Mouse (Mus musculus) right cerebral cortex, adult 18-20 months (tissue): ENCODE data around the gene Mmp19.
A peak's percentile ranks its signal among the peaks of the same experiment; 100 is the strongest.
"Not testable (repeated sequence)": the region's sequence is repeated elsewhere in the genome, so short reads cannot be mapped to it uniquely, and the experiment has no call there.

ENCODE experiments used
- DNase-seq: peaks from one replicate; pipeline ENCODE4 v3.0.0; 2022; ENCODE audit warnings: mixed read lengths

Gene Mmp19

DNA sequence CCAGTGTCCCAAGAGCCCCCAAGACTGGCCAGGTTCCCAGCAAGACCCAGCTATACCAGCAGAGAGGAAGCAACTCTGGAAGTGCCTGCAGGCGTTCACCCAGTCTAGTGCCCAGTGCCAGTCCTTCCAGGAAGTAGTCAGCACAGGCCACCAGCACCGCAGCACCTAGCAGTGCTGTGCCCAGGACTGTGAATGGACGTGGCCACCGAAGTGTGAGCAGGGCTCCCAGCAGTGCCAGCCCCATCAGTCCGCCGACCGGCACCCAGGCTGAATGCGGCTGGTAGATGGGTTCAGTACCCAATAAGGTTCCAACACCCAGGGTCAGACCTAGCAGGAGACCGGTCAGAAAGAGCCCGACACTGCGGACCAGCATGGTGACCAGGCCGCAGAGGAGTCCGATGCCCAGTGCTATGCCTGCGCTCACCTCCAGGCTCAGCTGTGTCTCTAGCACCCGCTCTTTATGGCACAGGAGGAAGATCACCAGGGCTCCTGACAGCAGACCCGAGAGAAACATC lies 11.3 kb downstream of the Mmp19 start:
- DNase-seq = no peak

- no peak for DNase-seq
Measured at GRCm38 (mm10) chr10:128802956-128803355, 12.2 kb downstream of the Mmp19 start.

GRCm38 (mm10) chr10:128803361-128803760 lies 12.7 kb downstream of the Mmp19 start:
- DNase-seq = no peak

GRCm38 (mm10) chr10:128803771-128804270 lies 13.1 kb downstream of the Mmp19 start, which contains the start of gene Dnajc14:
TSS of gene Dnajc14 (plus strand) at chr10:128804062.
- DNase-seq = peak; percentile 75

DNA sequence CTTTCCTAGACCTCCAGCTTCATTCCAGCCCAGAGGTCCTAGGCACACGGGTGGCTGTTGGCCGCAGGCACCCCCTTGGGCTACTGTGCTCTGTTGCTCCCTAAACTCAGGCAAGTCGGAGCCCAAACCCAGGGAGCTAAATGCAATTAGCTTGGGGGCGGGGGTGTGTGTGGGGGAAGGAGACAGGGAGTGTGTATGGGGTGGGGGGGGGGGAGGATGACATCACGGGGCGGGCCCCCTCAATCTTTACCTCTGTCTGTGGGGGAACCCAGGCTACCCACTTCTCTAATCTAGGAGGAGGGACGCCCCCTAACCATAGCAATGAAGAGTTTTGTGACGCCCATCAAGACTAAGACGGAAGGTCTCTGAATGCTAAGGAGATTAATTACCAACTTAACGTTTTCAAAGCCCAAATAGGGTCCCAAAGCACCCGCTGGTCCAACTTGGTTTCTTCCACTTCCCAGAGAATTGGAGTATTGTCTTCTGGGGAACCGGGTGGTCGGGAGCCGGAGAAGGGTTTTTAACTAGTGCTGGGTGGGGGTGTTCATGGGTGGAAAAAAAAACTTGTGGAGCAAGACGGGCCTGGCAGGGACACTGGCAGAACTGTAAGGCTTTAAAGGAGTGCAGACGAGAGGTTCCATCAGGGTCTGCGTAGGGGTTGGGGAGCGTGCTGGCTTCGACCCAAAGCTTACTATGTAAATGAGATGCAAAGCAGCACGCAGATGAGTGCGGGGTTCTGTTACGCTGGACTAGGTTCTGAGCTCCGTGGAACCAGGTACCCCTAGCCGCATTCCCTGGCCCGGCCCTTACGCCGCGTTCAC lies 13.8 kb downstream of the Mmp19 start, which contains the start of gene Tmem198b:
Gene Tmem198b (minus strand): TSS at position 100 of the 821 bp plus-strand sequence.
- DNase-seq = peak; percentile 67

DNA sequence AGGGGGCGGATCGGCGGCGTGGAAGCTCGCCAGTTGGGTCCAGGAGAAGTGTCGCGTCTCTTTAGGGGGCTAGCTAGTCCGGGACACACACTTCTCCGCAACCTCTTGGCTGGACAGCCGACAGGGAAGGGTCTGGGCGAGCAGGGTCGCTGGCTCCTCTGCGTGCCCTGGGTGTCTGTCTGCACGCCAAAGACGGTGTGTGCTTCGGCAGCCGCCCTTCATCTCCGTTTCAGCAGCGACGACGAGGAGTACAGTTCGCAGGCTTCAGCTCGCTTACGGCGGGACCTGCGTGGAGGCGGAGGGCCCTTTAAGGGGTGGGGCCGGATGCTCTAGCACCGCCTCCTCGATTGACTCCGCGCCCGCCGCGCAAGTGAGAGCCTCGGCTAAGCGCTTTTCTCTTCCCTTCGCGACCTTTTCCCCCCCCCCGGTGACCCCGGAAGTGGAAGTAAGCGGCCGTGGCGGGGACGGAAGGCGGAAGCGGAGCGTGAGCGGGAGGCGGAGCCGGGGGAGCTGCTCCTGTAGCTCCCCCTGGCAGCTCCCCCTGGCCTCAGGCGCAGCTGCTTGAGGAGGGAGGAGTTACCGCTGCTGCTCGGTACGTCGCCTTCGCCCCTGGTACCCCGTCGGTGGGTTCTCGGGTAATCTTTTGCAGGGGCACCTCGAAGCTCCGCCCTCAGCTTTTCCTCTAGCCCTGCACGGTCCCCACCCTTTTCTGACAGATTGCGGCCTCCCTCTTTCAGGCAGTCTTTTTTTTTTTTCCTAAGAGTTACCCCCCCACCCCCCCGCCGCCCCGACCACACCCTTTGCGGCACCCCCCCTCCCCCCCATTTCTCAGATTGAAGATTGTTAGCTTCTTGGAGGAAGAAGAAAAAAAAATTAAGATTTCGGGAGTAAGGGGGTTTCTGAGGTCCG lies 14.6 kb downstream of the Mmp19 start:
- DNase-seq = peak; percentile 97

DNA sequence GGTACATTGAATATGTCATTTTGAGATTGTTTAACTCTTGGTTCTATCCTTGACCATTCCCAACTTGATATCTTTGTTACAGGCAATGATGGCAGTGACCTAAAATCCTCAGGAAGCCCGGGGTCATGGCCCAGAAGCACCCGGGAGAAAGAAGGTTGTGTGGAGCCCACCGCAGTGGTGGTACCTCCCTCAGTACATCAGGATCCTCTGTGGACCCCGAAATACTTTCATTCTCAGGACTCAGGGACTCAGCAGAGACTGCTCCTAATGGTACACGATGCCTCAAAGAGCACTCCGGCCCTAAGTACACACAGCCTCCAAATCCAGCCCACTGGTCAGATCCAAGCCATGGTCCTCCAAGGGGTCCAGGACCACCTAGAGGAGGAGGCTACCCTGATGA lies 15.4 kb downstream of the Mmp19 start:
- DNase-seq = no peak

- DNase-seq = no peak
Measured at GRCm38 (mm10) chr10:128807018-128807417, 16.3 kb downstream of the Mmp19 start.

DNA sequence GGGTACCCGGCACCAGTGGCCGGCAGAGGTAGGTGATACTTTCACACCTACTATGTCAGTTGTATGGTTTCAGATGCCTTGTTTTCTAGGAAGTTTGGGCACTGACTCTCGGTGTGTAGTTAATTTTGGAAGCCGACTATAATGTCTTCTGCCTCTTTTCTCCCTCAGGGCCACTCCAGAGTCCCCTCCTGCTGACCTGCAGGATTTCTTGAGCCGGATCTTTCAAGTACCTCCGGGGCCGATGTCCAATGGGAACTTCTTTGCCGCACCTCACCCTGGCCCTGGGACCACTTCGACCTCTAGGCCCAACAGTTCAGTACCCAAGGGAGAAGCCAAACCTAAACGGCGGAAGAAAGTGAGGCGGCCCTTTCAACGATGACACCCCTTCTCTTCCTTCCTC lies 26.3 kb downstream of the Mmp19 start, which contains the start of gene Sarnp:
Gene Sarnp (plus strand): TSS at position 301 of the 400 bp plus-strand sequence.
- no peak for DNase-seq

DNA sequence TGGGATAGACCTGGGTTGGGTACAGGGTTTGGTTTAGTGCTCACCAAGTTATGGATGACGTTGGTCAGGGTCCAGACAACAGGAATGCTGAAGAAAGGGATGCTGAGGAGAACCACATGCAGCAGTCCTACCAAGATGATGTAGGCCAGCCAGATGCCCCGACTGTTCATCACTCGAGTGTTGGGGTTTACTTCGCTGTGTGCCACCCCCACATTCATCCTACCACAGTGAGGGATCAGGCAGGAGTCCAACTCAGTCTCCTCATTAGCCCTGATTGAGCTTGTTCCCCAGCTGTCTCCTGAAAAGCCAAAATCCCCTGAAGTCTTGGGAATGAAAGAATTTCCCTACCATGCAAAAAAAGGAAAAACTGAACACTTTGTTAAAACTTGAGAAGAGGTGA lies 29.5 kb downstream of the Mmp19 start:
- DNase-seq = no peak

GRCm38 (mm10) chr10:128821358-128822056 lies 30.8 kb downstream of the Mmp19 start, which contains the start of gene Ormdl2:
TSS of gene Ormdl2 (minus strand) at chr10:128821645.
- peak; percentile 99 for DNase-seq

DNA sequence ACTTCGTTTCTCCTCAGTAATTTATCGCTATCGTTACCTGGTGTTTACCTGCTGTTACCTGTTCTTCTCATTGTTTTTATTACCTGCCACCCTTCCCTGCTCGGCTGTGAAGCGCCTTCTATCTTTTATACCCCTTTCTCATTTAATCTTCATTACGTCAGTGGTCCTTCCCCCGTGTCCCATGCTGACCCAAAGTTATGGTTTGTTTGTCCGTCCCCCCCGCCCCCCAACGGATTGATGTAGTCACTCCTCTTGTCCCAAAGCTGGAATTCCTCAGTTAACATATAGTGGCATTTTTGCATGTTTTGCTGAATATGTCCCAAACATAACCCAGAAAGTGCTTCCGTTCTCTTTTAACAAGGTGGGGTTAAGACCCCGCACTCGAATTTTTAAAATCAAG lies 31.4 kb downstream of the Mmp19 start:
- no peak for DNase-seq

DNA sequence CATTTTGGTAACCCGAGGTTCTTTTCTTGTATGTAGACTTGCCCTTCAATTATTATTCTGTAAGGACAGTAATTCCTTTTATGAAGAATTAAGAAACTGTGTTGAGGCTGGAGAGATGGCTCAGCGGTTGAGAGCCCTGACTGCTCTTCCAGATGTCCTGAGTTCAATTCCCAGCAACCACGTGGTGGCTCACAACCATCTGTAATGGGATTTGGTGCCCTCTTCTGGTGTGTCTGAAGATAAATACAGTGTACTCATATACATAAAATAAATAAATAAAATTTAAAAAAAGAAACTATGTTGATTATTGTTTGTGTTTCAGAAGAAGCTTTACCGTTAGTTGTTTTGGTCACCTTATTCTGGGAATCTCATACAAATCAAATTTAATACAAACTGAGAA lies 32.4 kb downstream of the Mmp19 start:
- DNase-seq = not testable (repeated sequence)

DNA sequence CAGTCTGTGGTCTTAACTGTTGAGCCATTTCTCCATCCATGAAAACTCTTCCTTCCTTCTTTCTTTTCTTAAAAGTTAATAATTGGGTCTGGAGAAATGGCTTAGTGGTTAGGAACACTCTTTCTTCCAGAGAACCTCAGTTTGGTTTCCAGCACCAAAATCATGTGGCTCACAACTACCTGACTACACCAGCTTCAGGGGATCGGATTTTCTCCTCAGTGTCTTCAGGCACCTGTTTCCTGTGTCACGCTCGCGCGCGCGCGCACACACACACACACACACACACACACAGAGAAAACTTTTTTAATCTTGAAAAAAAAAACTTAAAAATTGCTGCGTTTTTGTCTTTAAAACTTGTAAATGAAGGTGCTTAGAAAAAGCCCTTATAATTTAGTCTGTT lies 33.1 kb downstream of the Mmp19 start:
- DNase-seq = no peak

GRCm38 (mm10) chr10:128837400-128837799 lies 46.7 kb downstream of the Mmp19 start:
- DNase-seq = no peak

- DNase-seq = no peak
Measured at GRCm38 (mm10) chr10:128839434-128839833, 48.7 kb downstream of the Mmp19 start.

- no peak for DNase-seq
Measured at GRCm38 (mm10) chr10:128840612-128841011, 49.9 kb downstream of the Mmp19 start.

GRCm38 (mm10) chr10:128843260-128843659 lies 52.5 kb downstream of the Mmp19 start:
- DNase-seq = no peak

DNA sequence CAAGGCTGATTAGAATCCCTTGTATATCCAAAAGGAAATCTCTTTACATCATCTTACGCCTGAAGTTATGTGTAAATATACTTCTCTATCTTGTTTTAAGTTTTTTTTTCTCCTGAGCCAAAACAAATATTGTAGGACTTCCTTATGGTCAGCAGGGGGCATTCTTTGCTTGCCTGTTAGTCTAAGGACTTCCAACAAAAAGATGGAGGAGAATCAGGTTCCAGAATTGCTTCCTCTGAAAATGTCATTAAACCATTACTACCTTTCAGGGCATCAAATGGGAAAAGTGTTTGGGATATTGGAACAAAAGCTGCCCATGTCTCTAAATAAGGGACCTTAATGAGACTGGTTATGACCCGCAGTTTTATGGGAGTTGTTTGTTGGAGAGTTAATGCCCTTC lies 54.8 kb downstream of the Mmp19 start:
- no peak for DNase-seq

DNA sequence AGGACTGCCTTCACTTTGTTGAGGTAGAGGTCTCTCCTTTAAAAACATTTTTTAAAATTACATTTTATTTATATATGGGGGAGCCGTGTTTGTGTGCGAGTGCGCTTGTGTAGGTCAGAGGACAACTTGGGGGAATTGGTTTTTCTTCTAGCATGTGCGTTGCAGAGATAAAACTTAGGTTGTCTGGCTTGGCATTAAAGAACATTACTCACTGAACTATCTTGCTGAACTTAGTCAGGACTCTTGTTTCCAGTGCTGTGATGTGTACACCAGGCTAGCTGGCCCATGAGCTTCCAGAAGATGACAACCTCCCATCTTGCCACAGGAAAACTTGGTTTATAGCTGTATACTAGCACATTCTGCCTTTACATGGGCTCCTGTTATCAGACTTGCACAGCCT lies 56.0 kb downstream of the Mmp19 start:
- DNase-seq = no peak

GRCm38 (mm10) chr10:128848426-128848825 lies 57.7 kb downstream of the Mmp19 start:
- no peak for DNase-seq

DNA sequence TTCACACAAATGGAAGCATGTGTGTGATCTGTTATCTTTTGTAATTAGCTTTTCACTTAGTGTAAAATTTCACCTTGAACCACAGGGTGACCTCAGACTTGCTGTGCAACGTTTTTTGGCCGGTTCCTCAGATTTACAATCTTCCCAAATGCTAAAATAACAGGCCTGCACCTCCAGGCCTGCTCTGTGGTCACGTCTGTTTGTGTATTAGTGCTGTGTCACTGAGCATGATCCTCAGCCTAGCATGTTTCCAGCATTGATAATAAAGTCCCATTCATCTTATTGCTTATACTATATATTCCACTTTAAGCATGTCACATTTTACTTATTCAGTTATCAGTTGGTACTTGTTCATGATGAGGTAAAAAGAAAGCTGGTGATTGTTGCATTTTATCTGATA lies 59.6 kb downstream of the Mmp19 start:
- no peak for DNase-seq
